Mouse (Mus musculus) heart, adult 11 months (tissue): Measurements from ENCODE around the gene Nos3.
"Not testable (repeated sequence)": the region's sequence is repeated elsewhere in the genome, so short reads cannot be mapped to it uniquely, and the experiment has no call there.

Experiments used
- DNase-seq: peaks from one replicate; pipeline ENCODE4 v3.0.0; 2022

Gene Nos3

DNA sequence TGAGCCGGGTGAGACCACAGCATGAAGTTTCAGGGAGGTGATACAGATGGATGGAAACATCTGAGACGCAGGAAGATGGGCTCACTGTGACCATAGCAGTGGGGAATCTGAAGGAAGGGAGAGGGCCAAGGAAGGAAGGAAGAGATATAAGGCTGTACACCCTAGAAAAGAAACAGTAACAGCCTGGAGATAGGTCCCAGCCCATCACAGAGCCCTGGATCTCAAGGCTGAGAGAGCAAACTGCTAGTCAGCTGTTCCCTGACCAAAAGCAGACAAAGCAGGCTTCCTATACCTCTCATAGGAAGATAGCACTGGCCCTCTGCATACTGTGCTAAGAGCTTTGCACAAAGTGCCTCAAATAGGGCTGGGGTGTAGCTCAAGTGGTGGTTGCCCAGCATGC is 14.1 kb downstream of the Nos3 start:
- DNase-seq = no peak

DNA sequence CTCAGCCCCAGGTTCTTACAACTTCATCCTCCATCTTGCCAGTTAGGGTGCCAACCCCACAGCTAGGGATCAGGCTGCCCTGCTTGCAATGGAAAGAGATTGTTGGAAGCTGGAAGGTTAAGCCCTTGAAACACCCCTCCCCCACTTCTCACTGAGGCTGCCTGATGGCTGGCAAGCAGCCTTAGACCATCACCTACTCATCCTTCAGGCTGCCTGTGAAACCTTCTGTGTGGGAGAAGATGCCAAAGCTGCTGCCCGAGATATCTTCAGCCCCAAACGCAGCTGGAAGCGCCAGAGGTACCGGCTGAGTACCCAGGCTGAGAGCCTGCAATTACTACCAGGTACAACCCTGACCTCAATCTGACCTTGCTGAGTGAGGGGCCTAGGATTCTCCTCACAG is 14.9 kb downstream of the Nos3 start:
- DNase-seq = no peak

DNA sequence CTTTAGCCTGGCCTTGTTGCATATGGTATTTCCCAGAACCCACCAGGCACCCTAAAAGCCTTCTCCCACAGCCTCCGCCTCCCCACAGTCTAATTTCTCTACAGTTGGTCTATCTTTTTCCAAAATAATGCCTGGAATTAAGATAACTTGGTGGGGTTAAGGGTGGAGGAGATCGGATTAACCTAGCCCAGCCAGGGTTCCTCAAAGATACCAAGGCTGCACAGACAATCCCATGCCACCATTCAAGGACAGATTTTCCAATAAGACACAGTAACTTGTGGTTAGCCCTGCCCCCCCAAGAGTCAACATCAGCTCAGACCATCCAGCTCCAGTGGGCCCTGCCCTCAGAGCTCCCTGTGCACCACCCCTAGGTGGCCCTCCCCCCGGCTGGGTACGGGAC is 15.9 kb downstream of the Nos3 start:
- DNase-seq = no peak

DNA sequence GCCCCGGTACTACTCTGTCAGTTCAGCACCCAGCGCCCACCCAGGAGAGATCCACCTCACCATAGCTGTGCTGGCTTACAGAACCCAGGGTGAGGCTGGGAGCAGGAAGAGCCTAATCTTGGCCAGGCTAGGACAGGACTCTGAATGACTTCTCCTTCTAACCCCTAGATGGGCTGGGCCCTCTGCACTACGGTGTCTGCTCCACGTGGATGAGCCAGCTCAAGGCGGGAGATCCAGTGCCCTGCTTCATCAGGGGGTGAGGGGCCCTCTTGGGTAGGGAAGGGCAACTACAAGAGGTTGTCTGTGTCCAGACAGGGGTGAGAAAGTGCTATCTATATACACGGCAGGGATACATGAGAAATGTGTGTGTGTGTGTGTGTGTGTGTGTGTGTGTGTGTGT is 16.9 kb downstream of the Nos3 start:
- DNase-seq = no peak

DNA sequence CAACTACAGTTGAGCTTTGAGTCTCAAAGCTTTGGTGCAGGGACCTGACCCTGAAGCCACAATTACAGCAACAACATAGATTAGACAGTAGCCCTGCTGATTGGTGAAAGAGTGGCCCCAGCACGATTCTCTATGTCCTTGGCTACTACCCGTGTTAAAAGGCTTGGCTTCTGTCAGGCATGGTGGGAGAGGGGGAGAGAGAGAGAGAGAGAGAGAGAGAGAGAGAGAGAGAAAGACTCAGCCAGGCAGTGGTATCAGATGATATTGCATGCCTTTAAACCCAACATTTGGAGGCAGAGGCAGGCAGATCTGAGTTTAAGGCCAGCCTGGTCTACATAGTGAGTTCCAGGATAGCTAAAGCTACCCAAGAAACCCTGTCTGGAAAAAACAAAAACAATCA is 17.4 kb downstream of the Nos3 start:
- no peak for DNase-seq

DNA sequence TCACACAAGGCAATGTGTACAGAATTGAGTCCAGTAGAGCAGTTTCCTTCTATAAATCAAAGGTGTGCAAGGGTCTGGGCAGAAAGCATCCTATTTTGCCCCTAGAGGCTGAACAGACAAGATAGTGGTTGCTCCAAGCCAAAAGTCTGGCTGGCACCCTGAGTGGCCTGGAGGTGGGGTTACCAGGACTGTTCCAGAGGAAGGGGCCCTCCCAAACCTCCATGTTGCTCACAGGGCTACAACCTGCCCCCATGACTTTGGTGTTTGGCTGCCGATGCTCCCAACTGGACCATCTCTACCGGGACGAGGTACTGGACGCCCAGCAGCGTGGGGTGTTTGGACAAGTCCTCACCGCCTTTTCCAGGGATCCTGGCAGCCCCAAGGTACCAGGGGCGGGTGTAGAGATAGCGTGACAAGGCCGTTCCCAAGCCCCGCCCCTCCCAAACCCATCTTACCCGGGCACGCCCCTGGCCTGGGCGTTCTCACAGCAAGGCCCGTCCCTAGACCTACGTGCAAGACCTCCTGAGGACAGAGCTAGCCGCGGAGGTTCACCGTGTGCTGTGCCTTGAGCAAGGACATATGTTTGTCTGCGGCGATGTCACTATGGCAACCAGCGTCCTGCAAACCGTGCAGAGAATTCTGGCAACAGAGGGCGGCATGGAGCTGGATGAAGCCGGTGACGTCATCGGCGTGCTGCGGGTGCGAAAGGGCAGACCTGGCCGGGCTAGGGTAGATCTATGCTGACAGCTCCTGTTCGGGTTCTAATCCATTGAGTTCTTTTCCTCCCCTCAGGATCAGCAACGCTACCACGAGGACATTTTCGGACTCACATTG is 18.6 kb downstream of the Nos3 start:
- peak; percentile 99 for DNase-seq

DNA sequence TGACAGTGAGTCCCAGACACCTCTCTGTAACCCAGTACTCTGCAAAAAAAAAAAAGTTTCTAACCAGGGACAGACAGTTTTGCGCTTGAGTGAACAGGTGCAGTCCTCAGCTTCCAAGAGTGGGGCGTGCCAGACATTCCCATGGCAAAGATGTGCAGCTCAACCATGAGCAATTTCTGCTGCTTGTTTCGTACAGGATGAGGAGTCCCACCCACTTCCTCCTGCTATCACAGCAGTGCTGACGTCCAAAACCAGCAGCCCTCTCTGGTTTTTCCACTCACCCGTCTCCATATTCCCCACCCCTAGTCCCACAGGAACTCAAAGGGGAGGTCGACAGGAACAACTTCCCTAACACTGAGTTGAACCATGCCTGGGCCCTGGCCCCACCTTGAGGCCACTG is 19.8 kb downstream of the Nos3 start:
- peak; percentile 99 for DNase-seq

DNA sequence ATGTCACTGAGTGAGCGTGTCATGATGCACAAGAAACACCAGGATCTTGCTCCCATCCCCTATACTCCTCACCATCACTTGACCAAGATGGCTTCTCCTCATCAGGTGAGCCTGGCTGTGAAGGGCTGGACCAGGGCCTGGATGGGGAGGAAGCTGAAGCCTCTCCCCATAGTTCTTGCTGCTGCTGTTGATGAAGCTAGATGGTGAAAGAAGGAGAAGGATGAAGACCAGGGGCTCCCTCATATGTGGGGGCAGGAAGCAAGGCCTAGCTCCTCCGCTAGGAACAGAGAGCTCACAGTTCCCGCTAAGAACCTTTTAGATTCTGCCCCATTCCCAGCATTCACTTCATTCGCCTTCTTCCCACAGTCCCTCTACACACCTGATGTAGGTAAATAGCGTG is 20.8 kb downstream of the Nos3 start:
- DNase-seq = peak; percentile 91

DNA sequence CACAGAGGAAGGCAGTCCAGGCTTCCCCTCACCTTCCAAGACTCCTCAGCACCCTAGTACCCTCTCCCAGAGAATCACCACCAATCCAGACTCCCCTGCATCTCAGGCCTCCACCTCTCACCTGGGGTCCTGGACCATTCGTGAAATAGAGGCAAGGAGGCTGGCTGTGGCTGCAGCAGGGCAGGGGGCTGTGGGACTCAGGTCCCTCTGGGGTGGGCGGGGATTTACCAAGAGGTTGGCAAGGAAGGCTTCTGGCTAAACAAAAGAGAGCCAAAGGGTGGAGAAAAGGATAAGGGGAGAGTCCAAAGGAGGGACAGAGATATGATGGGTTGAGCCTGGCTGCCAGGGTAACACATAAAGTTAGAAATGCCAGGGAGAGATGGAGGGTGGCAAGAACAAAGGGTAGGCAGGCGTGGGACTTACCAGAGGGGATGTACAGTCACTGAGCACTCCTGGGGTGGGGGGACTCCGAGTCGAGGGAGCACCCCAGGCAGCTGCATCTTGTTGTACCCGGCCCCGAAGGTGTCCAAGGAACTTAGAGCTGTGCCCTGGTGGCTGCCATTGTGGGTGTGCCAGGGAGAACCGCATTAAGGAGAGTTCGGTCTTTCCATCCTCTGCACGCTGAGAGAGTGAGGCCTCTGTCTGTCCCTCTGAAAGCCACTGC is 21.4 kb downstream of the Nos3 start:
- peak; percentile 93 for DNase-seq

DNA sequence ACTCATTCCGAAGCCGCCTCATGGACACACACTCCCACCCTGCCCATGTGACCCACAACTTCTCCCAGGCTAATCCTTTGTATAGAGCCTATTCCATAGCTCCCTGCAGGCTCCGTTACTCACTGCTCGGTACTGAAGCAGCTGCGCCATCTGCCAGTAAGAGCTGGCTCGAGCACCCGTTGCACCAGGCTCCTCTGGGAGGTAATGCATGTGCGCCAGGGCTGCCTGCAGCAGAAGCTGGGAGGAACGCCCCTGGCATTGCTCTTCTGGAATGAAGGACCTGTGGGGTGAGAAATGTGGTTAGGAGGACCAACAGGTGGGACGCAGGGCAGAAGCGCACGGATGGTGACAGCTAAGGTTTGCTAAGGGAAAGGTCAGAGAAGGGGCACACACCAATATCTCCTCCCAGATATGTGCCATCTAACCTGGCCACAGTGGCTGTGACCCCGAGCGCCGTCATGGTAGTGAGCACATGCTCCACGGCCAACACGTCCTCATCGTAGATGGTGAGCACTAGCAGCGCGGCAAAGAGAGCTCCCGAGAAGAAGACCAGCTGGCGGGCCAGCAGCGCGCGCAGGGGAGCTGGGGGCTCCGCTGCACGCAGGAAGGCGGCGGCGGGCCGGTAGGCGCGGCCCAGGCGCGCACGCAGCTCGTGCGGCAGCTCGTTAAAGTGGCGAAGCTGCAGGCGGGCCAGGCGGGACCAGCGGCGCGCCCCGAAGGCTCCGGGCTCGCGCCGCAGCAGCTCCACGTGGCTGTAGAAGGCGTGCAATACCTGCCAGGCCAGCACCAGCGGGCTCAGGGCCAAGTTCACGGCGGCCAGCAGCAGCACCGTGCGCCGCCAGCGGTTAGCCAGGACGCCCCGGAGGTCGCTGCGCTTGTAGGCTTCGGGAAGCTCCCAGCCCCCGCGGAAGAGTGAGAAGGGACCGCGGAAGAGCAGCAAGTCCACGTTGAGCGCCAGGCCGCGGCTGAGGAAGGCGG is 22.9 kb downstream of the Nos3 start:
- peak; percentile 96 for DNase-seq

DNA sequence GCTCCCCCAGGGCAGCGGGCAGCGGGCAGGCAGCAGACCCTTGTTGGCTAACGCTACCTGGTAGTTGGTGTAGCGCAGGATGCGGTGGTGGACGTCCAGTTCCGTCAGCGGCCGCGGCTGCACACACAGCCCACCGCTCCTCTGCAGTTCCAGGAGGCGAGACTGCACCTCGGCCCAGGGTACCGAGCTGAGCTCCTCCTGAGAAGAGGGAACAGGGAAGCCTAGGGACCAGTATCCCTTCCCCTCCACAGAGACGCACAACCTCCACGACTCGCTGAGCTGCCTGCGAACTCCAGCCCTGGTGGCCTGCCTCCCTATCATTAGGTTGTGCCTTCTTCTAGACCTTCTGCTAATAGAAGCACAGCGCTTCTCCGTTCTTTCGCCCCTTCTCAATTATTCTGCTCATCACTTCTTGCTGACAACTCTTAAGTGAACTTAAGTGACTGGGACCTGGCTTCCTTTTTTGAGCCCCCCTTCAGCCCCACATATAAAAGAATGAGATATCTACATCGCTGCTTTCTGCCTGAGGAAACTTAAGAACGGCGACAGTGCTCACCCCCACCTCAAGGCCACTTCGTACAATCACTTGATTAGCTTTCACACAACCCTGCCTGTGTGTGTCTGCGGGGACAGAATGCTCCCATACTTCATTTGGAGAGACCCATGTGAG is 23.8 kb downstream of the Nos3 start:
- no peak for DNase-seq

DNA sequence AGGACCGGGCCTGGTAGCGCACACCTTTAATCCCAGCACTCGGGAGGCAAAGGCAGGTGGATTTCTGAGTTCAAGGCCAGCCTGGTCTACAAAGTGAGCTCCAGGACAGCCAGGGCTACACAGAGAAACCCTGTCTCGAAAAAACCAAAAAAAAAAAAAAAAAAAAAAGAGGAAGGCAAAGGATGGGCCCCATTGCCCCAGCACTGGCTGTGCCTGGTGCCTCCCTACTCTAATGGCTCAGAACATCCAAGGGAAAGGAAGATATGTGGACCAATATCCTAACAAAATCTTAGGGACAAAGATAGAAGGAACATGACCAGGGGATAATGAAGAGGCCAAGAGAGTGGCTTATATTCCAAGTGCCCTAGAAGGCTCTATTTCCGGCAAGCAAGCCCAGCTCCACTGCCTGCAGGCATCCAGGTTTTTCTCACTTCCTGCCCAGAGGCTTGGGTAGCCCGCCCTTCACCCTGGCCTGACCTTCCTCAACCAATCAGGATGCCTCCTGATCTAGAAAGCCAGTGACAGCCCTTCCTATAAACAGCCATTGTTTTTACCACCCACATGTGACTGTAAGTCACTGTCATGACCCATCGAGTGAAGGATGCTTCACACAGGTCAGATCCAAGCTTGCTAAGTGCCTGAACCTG is 24.5 kb downstream of the Nos3 start:
- peak; percentile 95 for DNase-seq

DNA sequence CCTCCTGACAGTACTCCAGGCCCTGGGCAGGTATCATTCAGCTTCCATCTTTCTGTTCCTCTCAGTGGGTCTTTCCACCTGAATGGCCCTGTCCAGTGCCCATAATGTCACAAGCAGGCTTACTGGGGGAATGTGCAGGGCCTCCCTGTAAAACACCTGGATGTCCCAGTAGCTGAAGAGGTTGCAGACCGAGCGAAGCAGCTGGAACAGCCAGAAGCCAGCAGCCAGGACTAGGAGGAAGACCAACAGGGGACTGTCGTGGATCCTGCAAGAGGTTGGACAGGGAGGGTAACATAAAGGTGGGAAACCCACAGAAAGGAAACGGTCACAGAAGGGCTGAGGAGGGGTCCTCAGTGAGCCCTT is 25.0 kb downstream of the Nos3 start:
- DNase-seq = peak; percentile 92

DNA sequence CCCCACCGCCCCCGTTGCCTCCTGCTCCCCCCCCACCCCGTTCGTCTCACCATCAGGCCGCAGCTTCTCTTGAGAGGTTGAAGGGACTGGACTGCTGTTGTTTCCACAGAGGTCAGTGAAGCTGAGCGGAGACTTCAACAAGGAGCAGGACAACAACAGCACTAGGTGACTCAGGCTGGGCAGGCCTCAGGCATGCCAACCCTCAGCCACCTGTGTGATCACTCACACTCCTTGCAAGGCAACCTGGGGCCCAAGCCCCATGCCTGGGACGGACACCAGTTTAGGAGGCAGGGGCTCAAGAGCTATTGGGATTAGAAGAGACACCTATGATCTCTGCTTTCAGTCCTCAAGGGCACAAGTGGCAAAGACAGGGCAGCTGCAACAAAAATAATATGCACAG is 27.3 kb downstream of the Nos3 start, which contains the start of gene Atg9b:
TSS of gene Atg9b (minus strand) at position 280 of the 400 bp plus-strand sequence.
- DNase-seq = no peak

DNA sequence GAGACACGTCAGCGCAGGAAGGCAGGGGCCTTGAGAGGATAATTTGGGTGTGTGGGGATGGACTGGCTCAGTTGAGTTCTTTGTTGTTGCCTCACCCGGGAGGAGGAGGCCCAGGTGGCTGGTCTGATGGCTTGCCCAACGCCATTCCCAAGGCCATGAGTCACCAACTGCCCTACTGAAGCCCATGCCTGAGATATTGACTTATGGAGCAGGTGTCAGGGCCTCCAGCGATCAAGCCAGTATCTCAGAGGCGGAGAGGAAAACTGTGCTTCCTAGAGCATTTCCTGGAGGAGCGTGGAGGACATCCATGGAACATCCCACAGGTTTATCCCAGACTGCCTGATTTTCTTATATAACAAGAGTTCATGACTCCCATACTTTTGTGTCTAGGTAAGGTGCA is 28.1 kb downstream of the Nos3 start:
- peak; percentile 94 for DNase-seq

DNA sequence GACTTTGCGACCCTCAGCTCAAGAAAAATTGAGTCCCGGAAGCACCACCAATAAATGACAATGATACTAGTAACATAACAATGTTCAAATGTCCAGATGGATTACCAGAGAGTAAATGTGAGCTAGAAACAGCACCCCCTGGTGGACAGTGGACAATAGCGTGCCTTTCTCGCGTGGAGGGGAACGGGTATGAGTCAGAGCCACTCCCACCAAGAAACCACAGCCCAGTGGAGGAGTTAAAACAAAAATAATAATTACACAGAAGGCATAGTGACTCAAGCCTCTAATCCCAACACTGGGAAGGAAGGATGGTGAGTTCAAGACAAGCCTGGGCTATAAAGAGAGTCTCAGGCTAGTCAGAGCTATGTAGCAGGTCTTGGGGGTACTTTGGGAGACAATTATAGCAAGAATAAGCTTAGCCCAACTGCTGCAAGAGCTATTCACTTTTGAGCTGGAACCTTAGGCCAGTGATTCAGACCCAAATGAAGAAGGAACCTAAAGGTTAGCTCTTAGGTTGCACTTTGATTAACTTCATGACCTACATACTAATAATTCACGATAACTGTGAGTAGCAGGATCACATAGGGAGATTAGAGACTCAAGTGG is 28.9 kb downstream of the Nos3 start, which contains the start of gene Abcb8:
TSS of gene Abcb8 (plus strand) at position 272 of the 606 bp plus-strand sequence.
- peak; percentile 98 for DNase-seq

DNA sequence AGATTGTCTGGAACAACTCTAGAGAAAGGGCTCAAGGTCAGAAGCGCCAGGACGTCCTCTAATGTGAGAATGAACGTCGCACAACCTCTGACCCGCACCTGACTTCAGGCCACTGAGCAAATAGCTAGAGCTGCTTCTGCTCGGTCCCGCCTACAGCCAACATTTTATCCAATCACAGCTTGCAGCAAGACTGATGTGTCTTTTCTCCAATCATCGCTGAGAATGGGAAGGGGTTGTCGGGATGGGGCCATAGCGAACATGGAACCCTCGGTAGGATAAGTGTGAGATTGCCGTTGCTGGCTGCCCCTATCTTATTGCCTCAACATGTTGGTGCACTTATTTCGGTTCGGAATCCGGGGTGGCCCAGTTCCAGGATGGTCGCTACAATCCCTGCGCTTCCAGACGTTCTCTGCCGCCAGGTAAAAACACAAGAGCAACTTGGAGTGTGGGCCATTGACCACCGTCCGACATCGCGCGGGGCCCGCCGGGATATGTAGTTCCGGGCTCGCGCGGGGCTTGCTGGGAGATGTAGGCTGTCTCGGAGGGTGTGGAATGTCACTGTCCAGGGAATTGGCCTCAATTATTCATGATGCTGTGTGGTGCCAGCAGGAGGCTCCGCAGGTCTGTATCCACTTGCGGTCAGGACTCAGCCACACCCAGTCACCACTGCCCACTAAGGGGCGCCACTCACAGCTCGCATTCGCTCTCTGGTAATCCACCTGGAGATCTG is 29.7 kb downstream of the Nos3 start:
- peak; percentile 100 for DNase-seq

DNA sequence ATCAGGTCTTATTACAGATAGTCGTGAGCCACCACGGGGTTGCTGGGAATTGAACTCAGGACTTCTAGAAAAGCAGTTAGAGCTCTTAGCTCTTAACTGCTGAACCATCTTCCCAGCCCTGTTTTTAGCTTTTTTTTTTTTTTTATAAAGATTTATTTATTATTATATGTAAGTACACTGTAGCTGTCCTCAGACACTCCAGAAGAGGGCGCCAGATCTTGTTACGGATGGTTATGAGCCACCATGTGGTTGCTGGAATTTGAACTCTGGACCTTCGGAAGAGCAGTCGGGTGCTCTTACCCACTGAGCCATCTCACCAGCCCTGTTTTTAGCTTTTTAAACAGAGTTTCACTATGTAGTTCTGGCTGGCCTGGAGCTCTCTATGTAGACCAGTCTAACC is 31.6 kb downstream of the Nos3 start:
- DNase-seq = not testable (repeated sequence)

DNA sequence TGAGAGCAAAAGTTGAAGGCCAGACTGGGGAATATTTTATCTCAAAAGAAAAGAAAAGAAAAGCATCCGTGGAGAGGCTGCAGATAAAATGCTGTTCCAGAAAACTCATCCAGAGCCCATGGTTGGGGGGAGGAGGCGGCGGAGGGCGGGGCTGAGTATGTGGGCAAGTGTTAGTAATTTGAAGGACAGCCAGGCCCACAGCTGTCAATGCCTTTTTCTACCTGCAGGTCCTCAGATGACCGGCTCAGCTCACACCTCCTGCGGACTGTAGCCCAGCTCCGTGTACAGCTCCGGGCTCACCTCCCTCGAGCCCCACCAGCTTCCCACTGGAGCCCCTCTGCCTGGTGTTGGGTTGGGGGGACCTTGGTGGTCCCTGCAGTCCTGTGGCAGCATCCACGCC is 35.1 kb downstream of the Nos3 start:
- no peak for DNase-seq

DNA sequence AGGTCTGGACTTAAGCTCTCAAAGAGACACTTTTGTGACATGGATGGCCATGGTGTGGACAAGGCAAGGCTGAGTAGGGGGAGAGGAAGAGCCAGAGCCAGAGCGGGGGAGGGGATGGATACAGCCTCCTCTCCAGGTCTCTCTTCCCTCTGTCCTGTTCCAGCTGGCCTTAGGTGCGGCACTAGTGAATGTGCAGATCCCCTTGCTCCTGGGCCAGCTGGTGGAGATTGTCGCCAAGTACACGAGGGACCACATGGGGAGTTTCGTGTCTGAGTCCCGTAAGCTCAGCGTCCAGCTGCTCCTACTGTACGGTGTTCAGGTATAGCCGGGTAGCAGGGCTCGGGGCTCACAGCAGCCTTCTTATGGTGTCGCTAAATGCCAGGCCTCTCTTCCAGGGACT is 35.8 kb downstream of the Nos3 start:
- peak; percentile 90 for DNase-seq
